7 mouse cellular contexts compared by ENCODE assay signal in genomic region chr15:100757527-100757978, GRCm38 (mm10). TPM values are rescaled to one million over a fixed set of nuclear protein-coding genes. Genes with fewer than 3 reads are reported as not detected.
DNase-seq lines count a peak whose midpoint lies in the region; ATAC-seq and TF ChIP-seq lines count a peak whose summit lies in the region.

No protein-coding gene starts in this region.

- peak; percentile 97 for TF ChIP-seq RAD21 in CH12.LX (IDR thresholded peaks at IDR 0.05; ENCODE audit: low read depth, low read length)

- peak; percentile 95 for TF ChIP-seq CTCF in CH12.LX (conservative IDR thresholded peaks at IDR 0.05 in 1 of 2, IDR thresholded peaks at IDR 0.05 in 1 of 2; ENCODE audit: low read depth in 2 of 2, low read length in 2 of 2)

- in situ Hi-C loops in CH12.LX (cut with MboI; ENCODE audit: low pct_ligation_motif_present, low pct_unique_long_range_greater_than_20kb, low sequenced_read_pairs): no loop called here

- WGBS in liver, embryonic 12.5 days (ENCODE audit: insufficient replicate concordance): 1% methylated on average over 7 of the region's 7 CpGs

- DNase-seq in 416B (ENCODE audit: low read depth): peak; percentile 87
- peak; percentile 92 for DNase-seq in CH12.LX (ENCODE audit: extremely low read depth)
- DNase-seq in cerebellum, adult 11 months: peak; percentile 68
- DNase-seq in gastrocnemius, postnatal 10 days: peak; percentile 54
- DNase-seq in kidney, adult 18-20 months: peak; percentile 73
- DNase-seq in retina, adult 2 months (ENCODE audit: low read depth, low spot score): peak; percentile 56

- TF ChIP-seq EP300 in CH12.LX (IDR thresholded peaks at IDR 0.05; ENCODE audit: low read length): 0 out of 2 replicates have a peak, but pooled peaks have one; percentile 30

- TF ChIP-seq POLR2A in CH12.LX (IDR thresholded peaks at IDR 0.05; ENCODE audit: low read depth, low read length): peak; percentile 26; the same call in 1 of the 2 replicates

- no peaks in the 10 kb centered on the region for H3K79me2 ChIP-seq in CH12.LX (replicated peaks; ENCODE audit: control insufficient read depth, extremely low read depth, insufficient read depth, poor library complexity, severe bottlenecking)

- H3K27ac ChIP-seq in CH12.LX (ENCODE audit: insufficient read depth, low read depth): no peak overlapping the region
- no peak overlapping the region for H3K27ac ChIP-seq in liver, embryonic 12.5 days

- H3K27me3 ChIP-seq in CH12.LX (replicated peaks): peaks cover 3% of the 10 kb centered on the region
- H3K27me3 ChIP-seq in liver, embryonic 12.5 days (replicated peaks): peaks cover 92% of the 10 kb centered on the region

- H3K4me1 ChIP-seq in CH12.LX (ENCODE audit: control insufficient read depth in 1 of 2, insufficient read depth in 2 of 2): peaks cover 5 to 37% of the 10 kb centered on the region in 2 experiments
- H3K4me1 ChIP-seq in liver, embryonic 12.5 days: peaks cover 30% of the 10 kb centered on the region

- no peaks in the 10 kb centered on the region for H3K36me3 ChIP-seq in CH12.LX (replicated peaks in 1 of 2; ENCODE audit: control insufficient read depth in 1 of 2, insufficient read depth in 1 of 2, low read length in 1 of 2)
- no peaks in the 10 kb centered on the region for H3K36me3 ChIP-seq in liver, embryonic 12.5 days

- dilution Hi-C loops in CH12.LX (cut with MboI; ENCODE audit: extremely low pct_ligation_motif_present, extremely low pct_unique_long_range_greater_than_20kb, low sequenced_read_pairs): no loop called here

- no peak overlapping the region for H3K9ac ChIP-seq in CH12.LX (ENCODE audit: insufficient read depth, low read depth)
- no peak overlapping the region for H3K9ac ChIP-seq in liver, embryonic 12.5 days

- ATAC-seq in liver, embryonic 12.5 days: no peak

- peaks cover 2% of the 10 kb centered on the region for H3K9me3 ChIP-seq in CH12.LX (replicated peaks; ENCODE audit: low read length)
- H3K9me3 ChIP-seq in liver, embryonic 12.5 days (replicated peaks): no peaks in the 10 kb centered on the region

- peak overlapping the region in 2 of 3 experiments; percentile 24 to 40 for H3K4me3 ChIP-seq in CH12.LX (replicated peaks in 1 of 3; ENCODE audit: low read depth in 2 of 3, low read length in 2 of 3, poor library complexity in 1 of 3)
- H3K4me3 ChIP-seq in liver, embryonic 12.5 days: no peak overlapping the region

- H3K4me2 ChIP-seq in CH12.LX (ENCODE audit: insufficient read depth, low read depth, poor library complexity, severe bottlenecking): peak overlapping the region; percentile 52; the same call in 1 of the 2 replicates
- peak overlapping the region; percentile 10; the same call in 1 of the 2 replicates for H3K4me2 ChIP-seq in liver, embryonic 12.5 days

TF ChIP-seq in CH12.LX, 34 proteins besides CTCF, POLR2A, EP300 and RAD21:
- TF ChIP-seq JUND (conservative IDR thresholded peaks at IDR 0.05; ENCODE audit: low read depth, low read length): 0 out of 2 replicates have a peak, but pooled peaks have one; percentile 32
- TF ChIP-seq HCFC1 (IDR thresholded peaks at IDR 0.05; ENCODE audit: low read depth, low read length): no peak
- TF ChIP-seq ETS1 (conservative IDR thresholded peaks at IDR 0.05; ENCODE audit: low read depth, low read length): no peak
- TF ChIP-seq ZMIZ1 (IDR thresholded peaks at IDR 0.05; ENCODE audit: low read depth, low read length): peak; percentile 56; the same call in 1 of the 2 replicates
- TF ChIP-seq ELF1 (IDR thresholded peaks at IDR 0.05; ENCODE audit: low read depth, low read length): peak; percentile 52
- TF ChIP-seq GABPA (IDR thresholded peaks at IDR 0.05; ENCODE audit: insufficient replicate concordance, low read depth, low read length): no peak
- peak; percentile 29; the same call in 1 of the 2 replicates for TF ChIP-seq ZNF384 (IDR thresholded peaks at IDR 0.05; ENCODE audit: low read depth, low read length)
- no peak for TF ChIP-seq E2F4 (IDR thresholded peaks at IDR 0.05; ENCODE audit: insufficient replicate concordance, low read depth, low read length)
- TF ChIP-seq MAX (IDR thresholded peaks at IDR 0.05; ENCODE audit: low read length): peak; percentile 69
- TF ChIP-seq PAX5 (IDR thresholded peaks at IDR 0.05; ENCODE audit: low read length): no peak
- 0 out of 2 replicates have a peak, but pooled peaks have one; percentile 37 for TF ChIP-seq CHD2 (IDR thresholded peaks at IDR 0.05; ENCODE audit: low read length)
- peak; percentile 27; the same call in 1 of the 2 replicates for TF ChIP-seq BHLHE40 (IDR thresholded peaks at IDR 0.05; ENCODE audit: low read depth, low read length)
- no peak for TF ChIP-seq USF2 (conservative IDR thresholded peaks at IDR 0.05; ENCODE audit: low read depth, low read length)
- TF ChIP-seq ZKSCAN1 (IDR thresholded peaks at IDR 0.05; ENCODE audit: borderline replicate concordance, low read depth, low read length): no peak
- 0 out of 2 replicates have a peak, but pooled peaks have one; percentile 1 for TF ChIP-seq USF1 (IDR thresholded peaks at IDR 0.05; ENCODE audit: low read depth, low read length)
- peak; percentile 76 for TF ChIP-seq MXI1 (IDR thresholded peaks at IDR 0.05; ENCODE audit: low read depth, low read length)
- no peak for TF ChIP-seq UBTF (IDR thresholded peaks at IDR 0.05; ENCODE audit: low read depth, low read length)
- 0 out of 2 replicates have a peak, but pooled peaks have one; percentile 32 for TF ChIP-seq ZC3H11A (IDR thresholded peaks at IDR 0.05; ENCODE audit: low read depth, low read length)
- 0 out of 2 replicates have a peak, but pooled peaks have one; percentile 46 for TF ChIP-seq TCF12 (IDR thresholded peaks at IDR 0.05; ENCODE audit: low read depth, low read length)
- TF ChIP-seq MAFK (IDR thresholded peaks at IDR 0.05; ENCODE audit: insufficient replicate concordance, low read length): 0 out of 2 replicates have a peak, but pooled peaks have one; percentile 17
- 0 out of 2 replicates have a peak, but pooled peaks have one; percentile 50 for TF ChIP-seq CHD1 (IDR thresholded peaks at IDR 0.05; ENCODE audit: low read depth, low read length)
- peak; percentile 84 for TF ChIP-seq SMC3 (IDR thresholded peaks at IDR 0.05; ENCODE audit: low read depth, low read length)
- no peak for TF ChIP-seq NRF1 (IDR thresholded peaks at IDR 0.05; ENCODE audit: low read depth, low read length)
- no peak for TF ChIP-seq MEF2A (IDR thresholded peaks at IDR 0.05; ENCODE audit: borderline replicate concordance, low read depth, low read length)
- no peak for TF ChIP-seq JUN (IDR thresholded peaks at IDR 0.05; ENCODE audit: insufficient read depth, low read depth, low read length)
- TF ChIP-seq POLR2AphosphoS2 (IDR thresholded peaks at IDR 0.05; ENCODE audit: low read depth, low read length): no peak
- TF ChIP-seq SIN3A (IDR thresholded peaks at IDR 0.05; ENCODE audit: low read length): peak; percentile 78; the same call in 1 of the 2 replicates
- 0 out of 2 replicates have a peak, but pooled peaks have one; percentile 70 for TF ChIP-seq RCOR1 (conservative IDR thresholded peaks at IDR 0.05; ENCODE audit: low read depth, low read length)
- peak; percentile 67; the same call in 1 of the 2 replicates for TF ChIP-seq NELFE (IDR thresholded peaks at IDR 0.05; ENCODE audit: low read depth, low read length)
- peak; percentile 46 for TF ChIP-seq IRF4 (IDR thresholded peaks at IDR 0.05; ENCODE audit: low read depth, low read length)
- 0 out of 2 replicates have a peak, but pooled peaks have one; percentile 50 for TF ChIP-seq KAT2A (IDR thresholded peaks at IDR 0.05; ENCODE audit: insufficient replicate concordance, low read length)
- peak; percentile 56; the same call in 1 of the 2 replicates for TF ChIP-seq MYC (IDR thresholded peaks at IDR 0.05; ENCODE audit: low read depth, low read length)
- TF ChIP-seq MAZ (IDR thresholded peaks at IDR 0.05; ENCODE audit: low read depth, low read length): no peak
- TF ChIP-seq TBP (conservative IDR thresholded peaks at IDR 0.05; ENCODE audit: low read depth, low read length): no peak

RNA-seq across cellular contexts. Expression of gene Slc4a8, which starts 4.0 kb away (rescaled TPM):
- 4.1 and 4.7 TPM in 2 replicates for total RNA-seq in CH12.LX (2012; rRNA removed)
- 5.1 and 7.0 TPM in 2 replicates for total RNA-seq in CH12.LX (2014; rRNA removed)
- polyA plus RNA-seq in CH12.LX (2012; ENCODE audit: insufficient read length, low read depth): 7.2 and 9.6 TPM in 2 replicates
- 1 to 10 TPM; 1.7 to 2.4 TPM for total RNA-seq in gastrocnemius, postnatal 10 days (2021)
- polyA plus RNA-seq in liver, embryonic 12.5 days (2016; fragmentation: Nextera tagmentation; extraction: Ambion mirVana): 0.47 and 0.70 TPM in 2 replicates

RNA-seq across cellular contexts. Expression of gene Galnt6, which starts 28.4 kb away (rescaled TPM):
- total RNA-seq in CH12.LX (2012; rRNA removed) (4.4 and 5.0 TPM in 2 replicates), CH12.LX (2014; rRNA removed) (0.58 and 0.62 TPM in 2 replicates)
- 2.0 TPM in 2 replicates for polyA plus RNA-seq in CH12.LX (2012; ENCODE audit: insufficient read length, low read depth)
- 1 to 10 TPM in 1 of 2 experiments, under 1 TPM in 1; 0.23 to 1.6 TPM for total RNA-seq in gastrocnemius, postnatal 10 days (2021)
- polyA plus RNA-seq in liver, embryonic 12.5 days (2016; fragmentation: Nextera tagmentation; extraction: Ambion mirVana): 0.96 and 1.3 TPM in 2 replicates
